Mouse (Mus musculus) urinary bladder, postnatal 25 days (tissue): ENCODE measurements around the gene Gm5128.
"Not testable (repeated sequence)": the region's sequence is repeated elsewhere in the genome, so short reads cannot be mapped to it uniquely, and the experiment has no call there.

Experiments used
- DNase-seq: peaks from one replicate; pipeline ENCODE4 v3.0.0; 2022; ENCODE audit warnings: low spot score

The Gm5128 gene

DNA sequence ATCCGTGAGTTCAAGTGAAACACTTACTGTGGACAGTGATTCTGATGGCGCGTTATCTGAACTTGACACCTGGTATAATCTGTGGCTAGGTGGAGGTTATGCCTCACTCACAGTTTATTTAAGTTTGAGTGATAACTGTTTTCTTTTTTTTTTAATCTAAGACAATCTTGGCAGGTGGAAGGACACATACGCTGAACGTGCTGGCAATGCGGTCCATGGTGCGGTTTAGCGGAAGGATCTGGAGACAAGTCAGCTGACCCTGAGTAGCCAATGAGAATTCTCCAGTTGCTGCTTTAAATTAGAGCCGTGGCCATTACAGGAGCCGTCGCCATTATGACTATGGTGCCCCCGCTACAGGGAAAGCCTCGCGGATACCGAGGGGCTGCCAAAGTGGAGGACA is at the start of gene Gm5128:
Gene Gm5128 (plus strand): TSS at position 301 of the 400 bp plus-strand sequence.
- not testable (repeated sequence) for DNase-seq

DNA sequence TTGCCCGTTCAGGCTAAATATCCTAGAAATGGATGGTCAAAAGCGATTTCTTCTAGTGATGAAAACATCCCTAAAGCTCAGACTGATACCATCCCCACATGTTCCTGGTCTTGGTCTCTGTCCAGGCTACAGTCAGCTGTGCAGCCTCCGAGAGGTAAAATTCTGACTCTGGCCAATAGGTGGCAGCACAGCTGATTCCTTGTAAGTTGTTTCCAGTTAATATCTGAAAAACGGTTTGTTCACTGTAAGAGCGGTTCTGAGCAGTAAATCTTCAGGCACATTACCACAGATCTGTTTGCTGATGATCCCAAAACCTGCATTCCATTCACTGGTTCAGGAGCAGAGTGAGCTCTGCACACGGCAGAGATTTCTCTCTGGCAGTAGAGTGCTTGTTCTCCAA is 12.4 kb upstream of the Gm5128 start:
- not testable (repeated sequence) for DNase-seq

DNA sequence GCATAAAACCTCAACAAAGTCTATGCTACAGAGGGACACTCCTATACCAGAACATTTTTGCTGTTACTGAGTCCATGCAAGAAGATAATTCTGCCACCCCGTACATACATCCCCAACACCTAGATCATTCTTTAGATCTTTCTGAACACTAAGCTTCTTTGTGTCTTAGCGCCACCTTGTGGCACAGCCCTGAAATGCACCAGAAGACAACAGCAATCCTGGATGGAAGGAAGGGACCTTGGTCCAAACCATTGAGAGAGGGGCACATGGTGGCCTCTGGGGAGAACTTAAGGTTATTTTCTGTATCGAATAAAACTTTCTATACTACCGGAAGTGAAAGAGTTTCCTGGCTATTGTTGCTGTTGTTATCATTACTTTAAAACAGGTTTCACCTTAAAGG is 11.1 kb upstream of the Gm5128 start:
- DNase-seq, result not testable (repeated sequence)

DNA sequence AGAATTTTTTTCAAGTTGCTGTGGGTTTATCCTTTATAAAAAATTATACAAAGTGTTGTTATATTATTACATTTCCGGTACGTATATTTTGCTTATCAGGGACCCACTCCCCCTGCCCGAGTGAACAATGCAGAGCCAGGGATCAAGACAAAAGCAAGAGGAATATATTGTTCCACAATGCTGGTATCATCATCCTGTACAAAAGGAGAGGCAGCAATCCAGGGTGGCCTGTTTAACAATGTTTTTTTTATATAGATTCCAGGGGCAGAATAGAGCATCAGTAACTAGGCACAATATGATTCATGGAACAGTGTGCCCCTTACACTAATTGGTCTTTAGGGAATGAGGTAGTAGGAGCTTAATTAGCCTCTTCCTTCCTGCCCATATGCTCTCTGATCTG is 30.5 kb downstream of the Gm5128 start:
- DNase-seq, result not testable (repeated sequence)

DNA sequence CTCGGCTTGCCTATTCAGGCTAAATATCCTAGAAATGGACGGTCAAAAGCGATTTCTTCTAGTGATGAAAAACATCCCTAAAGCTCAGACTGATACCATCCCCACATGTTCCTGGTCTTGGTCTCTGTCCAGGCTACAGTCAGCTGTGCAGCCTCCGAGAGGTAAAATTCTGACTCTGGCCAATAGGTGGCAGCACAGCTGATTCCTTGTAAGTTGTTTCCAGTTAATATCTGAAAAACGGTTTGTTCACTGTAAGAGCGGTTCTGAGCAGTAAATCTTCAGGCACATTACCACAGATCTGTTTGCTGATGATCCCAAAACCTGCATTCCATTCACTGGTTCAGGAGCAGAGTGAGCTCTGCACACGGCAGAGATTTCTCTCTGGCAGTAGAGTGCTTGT is 48.1 kb downstream of the Gm5128 start:
- not testable (repeated sequence) for DNase-seq

DNA sequence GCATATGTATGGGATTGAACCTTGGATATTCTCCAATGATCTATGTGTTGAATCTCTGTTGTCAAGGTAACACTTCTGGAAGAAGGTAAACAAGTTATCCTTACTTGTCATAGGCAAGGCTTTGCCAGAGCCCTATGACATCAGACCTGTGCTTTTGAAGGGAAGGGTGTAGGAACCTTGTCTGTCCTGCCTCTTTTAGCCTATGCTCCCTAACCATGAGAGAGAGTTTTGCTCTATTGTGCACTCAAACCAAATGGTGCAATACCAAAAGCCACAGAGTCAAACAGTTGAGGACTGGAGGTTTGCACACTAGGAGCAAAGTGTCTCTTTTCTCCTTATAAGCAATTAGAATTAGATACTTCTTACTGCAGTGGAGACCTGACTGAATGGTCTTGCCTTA is 48.7 kb downstream of the Gm5128 start:
- not testable (repeated sequence) for DNase-seq

DNA sequence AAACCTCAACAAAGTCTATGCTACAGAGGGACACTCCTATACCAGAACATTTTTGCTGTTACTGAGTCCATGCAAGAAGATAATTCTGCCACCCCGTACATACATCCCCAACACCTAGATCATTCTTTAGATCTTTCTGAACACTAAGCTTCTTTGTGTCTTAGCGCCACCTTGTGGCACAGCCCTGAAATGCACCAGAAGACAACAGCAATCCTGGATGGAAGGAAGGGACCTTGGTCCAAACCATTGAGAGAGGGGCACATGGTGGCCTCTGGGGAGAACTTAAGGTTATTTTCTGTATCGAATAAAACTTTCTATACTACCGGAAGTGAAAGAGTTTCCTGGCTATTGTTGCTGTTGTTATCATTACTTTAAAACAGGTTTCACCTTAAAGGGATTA is 49.4 kb downstream of the Gm5128 start:
- DNase-seq, result not testable (repeated sequence)
